Mouse (Mus musculus): ENCODE measurements at regions not wholly inside any gene's neighbourhood (a gene's known extent, or its start where the extent isn't known, plus 50 kb on each side); places are given as distances from the start of the nearest gene placed in this dataset.

GRCm38 (mm10) chr13:97492958-97493735 lies 252.2 kb downstream of the Enc1 start:
- TF ChIP-seq CTCF (IDR thresholded peaks at IDR 0.05; ENCODE audit: borderline replicate concordance, insufficient read depth, low read length) (no peak), POLR2A (IDR thresholded peaks at IDR 0.05; ENCODE audit: low read depth, low read length) (no peak)
